Mouse (Mus musculus) kidney, postnatal 25 days (tissue): ENCODE data around the gene Rps6kc1.
"Not testable (repeated sequence)": the region's sequence is repeated elsewhere in the genome, so short reads cannot be mapped to it uniquely, and the experiment has no call there.

ENCODE experiments used
- DNase-seq, 2 experiments: peaks; one replicate each; pipeline ENCODE4 v3.0.0; 2021; ENCODE audit warnings: mixed read lengths in 2 of 2

The Rps6kc1 gene

DNA sequence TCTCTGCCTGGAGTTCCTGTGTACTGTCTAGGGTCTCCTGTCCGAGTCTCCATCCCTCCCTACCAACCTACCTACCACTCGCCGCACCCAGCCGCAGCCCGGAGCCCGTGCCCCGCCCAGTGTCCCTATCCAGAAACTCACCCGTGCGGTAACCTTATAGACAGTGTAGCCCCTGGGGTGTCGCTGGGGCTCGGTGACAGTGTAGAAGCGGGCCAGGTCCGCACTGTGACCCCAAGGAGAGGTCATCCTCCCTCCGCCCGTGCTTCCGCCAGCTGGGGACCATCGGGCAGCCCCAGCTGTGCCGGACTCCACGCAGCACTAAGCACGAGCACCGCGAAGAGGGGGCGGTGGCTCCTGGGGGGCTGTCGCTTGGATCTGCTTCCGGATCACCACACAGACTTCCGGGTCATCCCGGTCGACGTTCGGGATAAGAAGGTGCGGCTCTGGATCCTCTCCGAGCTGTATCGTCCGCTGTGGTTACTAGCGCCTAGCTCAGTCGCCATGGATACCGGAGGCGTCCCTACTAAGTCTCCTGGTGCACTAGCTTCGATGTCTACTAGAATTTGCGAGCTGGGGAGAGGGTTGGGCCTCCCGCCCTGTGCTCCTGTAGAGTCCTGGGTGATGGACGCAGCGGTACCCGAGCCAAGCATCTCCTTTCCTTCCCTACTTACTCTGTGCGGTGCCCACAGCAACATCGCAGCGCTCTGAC, at the start of gene Rps6kc1:
TSS of gene Rps6kc1 (minus strand) at position 356 of the 709 bp plus-strand sequence.
- DNase-seq, result peak; percentile 87 to 91

DNA sequence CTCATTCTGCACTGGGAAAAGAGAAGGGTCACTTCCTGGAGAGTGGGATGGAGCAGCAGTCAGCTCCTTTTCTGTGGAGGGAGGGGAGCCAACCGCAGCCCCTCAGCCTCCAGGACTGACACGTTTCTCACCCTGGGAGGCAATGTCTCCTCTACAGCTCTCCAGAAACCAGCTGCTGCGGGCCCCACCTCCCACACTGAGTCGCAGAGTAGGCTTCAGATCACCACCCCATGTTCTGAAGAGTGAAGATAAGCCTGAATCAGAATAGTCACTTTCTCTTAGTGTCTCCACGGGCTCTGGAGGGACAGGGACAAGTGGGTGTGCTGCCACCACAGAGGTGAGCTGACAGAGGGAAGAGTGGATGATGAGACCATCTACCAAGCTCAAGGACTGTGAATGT, 47.3 kb upstream of the Rps6kc1 start:
- DNase-seq, result no peak

DNA sequence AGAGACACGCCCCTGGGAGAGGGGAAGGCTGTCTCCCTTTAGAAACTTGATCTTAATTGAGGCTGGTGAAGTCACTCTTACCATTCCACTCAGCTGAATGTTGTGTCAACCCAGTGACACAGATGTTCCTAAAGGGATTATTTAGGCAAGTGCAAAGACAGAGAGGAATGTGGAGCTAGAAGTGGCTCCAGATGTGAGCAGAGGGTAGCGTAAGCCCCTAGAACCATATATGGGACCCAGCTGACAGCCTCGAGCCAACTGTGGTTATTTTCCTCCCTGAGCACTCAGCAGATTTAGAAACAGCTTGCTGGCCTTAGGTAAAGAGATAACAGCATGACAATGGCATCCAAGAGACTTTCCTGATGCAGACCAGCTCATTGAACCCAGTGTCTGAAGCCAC, 41.4 kb upstream of the Rps6kc1 start:
- no peak for DNase-seq

- DNase-seq, result peak in 1 of 2 experiments; percentile 23
These were observed 39.4 kb upstream of the Rps6kc1 start for GRCm38 (mm10) chr1:190951014-190951413.

DNA sequence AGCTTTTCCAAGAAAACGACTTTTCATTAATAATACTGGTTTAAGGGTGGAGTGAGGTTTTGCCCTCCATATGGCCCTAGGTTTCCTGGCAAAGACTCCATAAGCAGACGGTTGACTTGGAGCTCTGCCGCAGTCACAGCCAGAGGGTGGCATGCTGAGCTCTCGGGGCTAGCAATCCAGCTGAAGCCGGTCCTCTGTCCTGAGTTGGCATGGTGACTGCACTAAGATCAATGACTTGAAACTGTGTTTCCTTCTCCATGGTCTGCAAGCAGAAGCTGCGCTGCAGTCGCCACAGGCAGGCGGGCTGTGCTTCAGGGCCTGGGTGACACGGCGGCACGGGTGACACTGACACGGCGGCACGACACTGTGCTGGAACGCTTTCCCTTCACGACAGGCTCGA, 37.3 kb upstream of the Rps6kc1 start:
- peak; percentile 24 to 56 for DNase-seq

DNA sequence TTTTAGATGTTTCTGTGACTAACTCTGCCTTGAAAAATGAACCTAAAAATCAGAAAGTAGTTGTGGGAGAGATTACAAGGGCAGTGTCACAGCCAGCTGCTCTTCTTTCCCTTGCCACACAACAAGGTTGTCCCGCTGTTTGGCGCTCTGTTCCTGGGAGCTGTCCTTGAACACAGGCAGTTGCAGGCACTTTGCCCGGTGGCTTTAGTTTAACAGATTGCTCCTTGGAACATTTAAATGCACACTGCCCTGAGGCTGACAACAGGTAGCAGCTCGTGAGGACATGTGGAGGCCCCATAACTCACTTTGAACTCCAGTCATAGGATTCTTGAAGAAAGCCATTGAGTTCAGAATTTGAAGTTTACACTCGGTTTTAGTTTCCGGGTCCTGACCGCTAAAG, 36.9 kb upstream of the Rps6kc1 start:
- DNase-seq, result peak; percentile 30 to 49

DNA sequence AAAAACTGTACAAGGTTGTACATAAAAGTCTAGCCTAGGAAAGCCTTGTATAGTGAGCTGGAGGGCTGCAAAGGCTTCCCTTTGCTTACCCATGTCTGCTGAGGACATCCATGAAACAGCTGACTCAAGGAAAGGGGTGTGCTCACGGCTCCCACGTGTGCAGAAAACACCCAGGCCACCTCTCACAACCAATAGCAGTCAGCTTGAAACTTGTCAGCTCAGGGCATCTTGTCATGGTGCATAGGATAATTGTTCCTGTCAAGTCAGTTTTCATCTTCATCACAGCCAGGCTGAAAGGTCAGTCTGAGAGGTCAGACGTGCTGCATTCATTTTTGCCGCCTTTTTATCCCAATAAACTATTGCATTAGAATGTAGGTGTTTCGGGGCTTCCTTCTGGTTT, 36.4 kb upstream of the Rps6kc1 start:
- DNase-seq, result no peak

GRCm38 (mm10) chr1:190944109-190944760, 32.7 kb upstream of the Rps6kc1 start:
- DNase-seq, result peak; percentile 75 to 83

GRCm38 (mm10) chr1:190939803-190940202, 28.2 kb upstream of the Rps6kc1 start:
- DNase-seq, result no peak

DNA sequence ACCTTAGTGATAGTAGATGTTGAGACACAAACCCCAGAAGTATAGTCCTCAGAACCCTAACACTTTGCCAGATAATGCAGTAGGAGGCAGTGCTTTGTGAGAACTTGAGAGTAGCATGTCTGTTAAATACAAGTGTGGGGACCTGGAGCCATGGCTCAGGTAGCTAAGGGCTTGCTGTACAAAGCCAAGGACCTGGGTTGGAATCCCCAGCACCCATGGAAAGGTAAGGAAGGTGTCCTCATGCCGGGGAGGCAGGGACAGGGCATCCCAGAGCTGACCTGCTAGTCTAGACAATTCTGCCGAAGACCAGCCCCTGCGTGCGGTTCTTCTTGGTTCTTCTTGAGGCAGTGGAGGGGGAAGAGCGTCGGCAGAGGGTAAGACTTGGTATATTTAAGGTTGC, 18.6 kb upstream of the Rps6kc1 start:
- no peak for DNase-seq

- peak; percentile 63 to 78 for DNase-seq
These were observed 17.6 kb upstream of the Rps6kc1 start for GRCm38 (mm10) chr1:190929010-190929695.

DNA sequence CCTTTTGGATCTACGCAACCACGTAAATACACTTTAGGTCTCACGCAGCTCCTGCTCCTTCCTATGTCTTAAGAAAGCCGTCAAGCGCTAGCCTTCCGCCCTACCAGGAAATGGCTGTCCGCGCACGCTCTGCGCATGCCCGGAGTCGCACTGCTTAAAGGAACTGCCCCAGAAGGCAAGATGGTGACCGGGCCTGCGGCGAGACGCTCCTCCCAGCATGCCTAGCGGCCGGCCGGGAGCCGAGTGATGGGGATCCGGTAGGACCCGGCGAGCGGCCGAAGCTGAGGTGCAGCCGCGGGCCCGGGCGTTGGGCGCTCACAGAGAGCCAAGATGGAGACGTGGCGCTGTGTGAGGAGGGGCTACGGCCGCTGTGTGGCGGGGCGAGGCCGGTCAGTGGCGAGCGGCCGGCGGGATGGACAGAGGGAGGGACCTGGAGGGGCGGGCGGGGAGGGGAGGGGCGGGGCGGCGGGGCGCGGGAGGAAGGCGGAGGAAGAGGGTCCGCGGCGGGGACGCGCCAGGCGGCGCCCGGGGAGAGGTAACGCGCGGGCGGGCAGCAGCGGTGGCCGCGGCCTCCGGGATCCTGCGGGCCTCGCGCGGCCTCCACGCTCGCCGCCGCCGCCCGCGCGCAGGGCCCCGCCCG, 16.9 kb upstream of the Rps6kc1 start:
- DNase-seq, result peak; percentile 97 to 99

DNA sequence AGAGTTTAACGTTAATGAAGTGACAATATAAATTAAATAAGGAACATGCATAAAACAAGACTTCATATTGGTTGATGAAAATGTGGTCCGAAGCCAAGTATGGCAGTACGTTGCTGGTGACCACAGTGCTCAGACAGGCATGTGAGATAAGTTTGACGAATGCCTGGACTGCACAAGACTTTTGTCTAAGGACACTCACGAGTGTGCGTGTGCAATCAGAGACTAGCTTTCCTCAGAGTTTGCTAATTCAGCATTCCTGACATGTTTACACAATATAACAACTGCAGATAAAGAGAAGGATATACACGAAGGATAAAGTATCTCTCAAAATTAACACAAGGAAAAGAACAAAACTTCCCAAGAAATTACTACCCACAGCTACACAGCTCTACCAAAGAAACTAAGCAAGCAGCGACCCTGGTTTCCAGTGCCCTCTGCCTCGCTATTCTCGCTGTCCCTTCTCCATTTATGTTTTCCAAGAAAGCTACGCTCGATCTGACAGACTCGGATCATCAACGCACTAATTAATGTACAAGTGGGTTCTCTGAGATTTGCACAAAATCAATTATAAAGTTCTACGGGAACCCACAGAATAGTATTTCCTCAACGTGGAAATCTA, 16.3 kb upstream of the Rps6kc1 start:
- no peak for DNase-seq

DNA sequence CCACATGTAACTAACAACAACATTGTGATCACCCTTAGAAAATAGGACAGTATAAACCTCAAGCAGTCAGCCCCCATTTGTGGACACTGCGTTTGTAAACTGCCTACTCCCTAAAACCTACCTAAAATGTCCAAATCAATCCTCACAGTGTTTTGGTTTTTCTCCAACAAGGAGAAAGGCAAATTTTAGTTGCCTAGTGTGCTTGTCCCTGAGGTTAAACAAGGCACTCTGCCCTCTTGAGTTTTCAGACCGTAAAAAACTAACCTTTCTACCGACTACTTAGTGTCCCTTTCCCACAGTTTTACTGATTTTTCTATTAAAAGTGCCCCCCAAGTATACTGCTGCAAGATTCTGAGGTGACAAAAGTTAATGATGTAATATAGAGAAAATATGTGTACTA, 15.7 kb upstream of the Rps6kc1 start:
- no peak for DNase-seq

- DNase-seq, result not testable (repeated sequence)
These were observed 13.2 kb upstream of the Rps6kc1 start, which contains the start of gene Angel2 for GRCm38 (mm10) chr1:190924812-190925211. TSS of gene Angel2 (plus strand) at chr1:190925112.

DNA sequence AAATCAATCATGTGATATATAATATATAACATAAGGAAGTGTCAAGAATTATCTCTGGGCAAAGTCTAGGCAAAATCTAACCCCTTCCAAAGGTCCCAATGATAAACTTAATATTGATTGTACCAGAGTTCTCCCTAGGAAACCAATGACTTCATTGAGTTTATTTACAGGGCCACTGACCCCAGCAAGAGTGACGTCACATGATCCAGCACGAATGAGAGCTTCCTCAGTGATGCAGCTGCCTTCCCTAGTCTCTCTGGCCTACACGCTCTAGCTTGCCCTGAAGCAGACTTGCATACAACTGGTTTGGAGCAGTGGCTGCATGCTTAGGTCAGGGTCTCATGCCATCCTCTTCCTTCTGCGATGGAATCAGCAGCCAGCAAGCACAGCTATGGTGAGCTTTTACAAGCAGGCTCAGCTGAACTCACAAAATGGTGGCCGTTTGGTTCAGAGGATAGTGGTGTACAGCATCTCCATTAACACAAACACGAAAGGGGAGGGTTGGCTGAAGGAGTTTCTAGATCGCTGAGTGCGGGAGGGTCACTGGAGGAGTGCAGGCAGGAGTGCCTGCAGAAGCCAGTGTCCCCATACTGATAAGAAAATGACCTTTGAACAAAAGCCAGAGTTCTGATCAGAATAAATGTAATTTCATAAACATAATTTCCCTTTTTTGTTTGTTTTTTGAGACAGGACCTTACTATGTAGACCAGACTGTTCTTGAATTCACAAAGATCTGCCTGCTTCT, 8.3 kb upstream of the Rps6kc1 start:
- no peak for DNase-seq

GRCm38 (mm10) chr1:190918938-190919337, 7.4 kb upstream of the Rps6kc1 start:
- no peak for DNase-seq

GRCm38 (mm10) chr1:190912623-190913022, 1.1 kb upstream of the Rps6kc1 start:
- DNase-seq, result no peak

- no peak for DNase-seq
These were observed 734 bp downstream of the Rps6kc1 start for GRCm38 (mm10) chr1:190910836-190911235.

- no peak for DNase-seq
These were observed 6.9 kb downstream of the Rps6kc1 start for GRCm38 (mm10) chr1:190904714-190905113.

DNA sequence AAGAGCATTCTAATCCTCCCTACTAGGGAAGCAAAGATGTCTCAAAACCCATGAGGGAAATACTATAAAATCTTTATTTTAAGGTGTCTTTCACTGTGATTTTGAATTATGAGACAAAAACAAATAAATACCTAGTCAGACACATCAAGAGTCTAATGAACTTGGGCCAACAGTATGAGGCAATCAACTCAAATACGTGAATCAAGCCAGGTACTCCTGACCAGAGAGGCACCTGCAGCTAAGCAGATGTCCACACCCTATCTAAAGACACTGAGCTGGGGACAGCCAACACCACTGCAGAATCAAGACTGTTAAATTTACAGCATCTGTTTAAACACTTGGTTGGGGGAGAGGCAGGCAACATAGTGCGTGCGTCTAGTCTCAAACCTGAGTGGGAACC, 7.4 kb downstream of the Rps6kc1 start:
- DNase-seq, result no peak

DNA sequence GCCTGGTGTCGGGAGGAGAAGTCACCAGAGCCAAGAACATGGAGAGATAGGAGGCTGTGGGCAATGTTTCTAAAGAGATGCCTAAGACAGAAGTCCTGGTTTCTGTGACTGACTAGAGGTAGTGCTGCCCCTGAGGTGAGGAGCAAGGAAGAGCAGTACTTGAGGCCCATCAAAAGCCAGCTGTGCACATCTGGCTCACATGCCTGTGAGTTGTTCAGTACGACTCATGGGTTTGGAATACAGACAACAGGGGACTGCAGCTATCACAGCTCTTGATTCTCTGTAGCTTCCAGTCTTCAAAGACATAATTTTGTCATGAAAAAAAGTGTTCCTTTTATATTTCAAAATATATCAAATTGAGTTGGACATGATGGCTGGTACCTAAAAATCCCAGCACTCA, 10.5 kb downstream of the Rps6kc1 start:
- DNase-seq, result no peak
